Mouse (Mus musculus) ZHBTc4 (cell line): ENCODE measurements around the gene Timm13.

Experiments used
- DNase-seq: peaks from one replicate; pipeline ENCODE4 v3.0.0-alpha.2; 2011; ENCODE audit warnings: low read depth, low spot score

The Timm13 gene

GRCm38 (mm10) chr10:80900318-80901247 is at the start of gene Timm13:
TSS of gene Timm13 (minus strand) at chr10:80900969.
- peak; percentile 100 for DNase-seq

- DNase-seq = peak; percentile 59
Observed at GRCm38 (mm10) chr10:80950314-80950713, 49.5 kb upstream of the Timm13 start.

- no peak for DNase-seq
Observed at GRCm38 (mm10) chr10:80949081-80949480, 48.3 kb upstream of the Timm13 start.

GRCm38 (mm10) chr10:80948570-80948969 is 47.8 kb upstream of the Timm13 start:
- peak; percentile 80 for DNase-seq

- DNase-seq = no peak
Observed at GRCm38 (mm10) chr10:80947802-80948201, 47.0 kb upstream of the Timm13 start.

GRCm38 (mm10) chr10:80946684-80947437 is 46.1 kb upstream of the Timm13 start:
- peak; percentile 87 for DNase-seq

GRCm38 (mm10) chr10:80944231-80944630 is 43.5 kb upstream of the Timm13 start:
- DNase-seq = no peak

- no peak for DNase-seq
Observed at GRCm38 (mm10) chr10:80943701-80944100, 42.9 kb upstream of the Timm13 start.

GRCm38 (mm10) chr10:80942919-80943318 is 42.1 kb upstream of the Timm13 start:
- no peak for DNase-seq

GRCm38 (mm10) chr10:80940988-80941347 is 40.2 kb upstream of the Timm13 start:
- no peak for DNase-seq

- peak; percentile 85 for DNase-seq
Observed at GRCm38 (mm10) chr10:80940320-80940987, 39.7 kb upstream of the Timm13 start.

- DNase-seq = peak; percentile 96
Observed at GRCm38 (mm10) chr10:80939671-80940070, 38.9 kb upstream of the Timm13 start.

GRCm38 (mm10) chr10:80938831-80939550 is 38.2 kb upstream of the Timm13 start:
- peak; percentile 59 for DNase-seq

GRCm38 (mm10) chr10:80937646-80938045 is 36.9 kb upstream of the Timm13 start:
- no peak for DNase-seq

GRCm38 (mm10) chr10:80936810-80937164 is 36.0 kb upstream of the Timm13 start:
- DNase-seq = no peak

- DNase-seq = no peak
Observed at GRCm38 (mm10) chr10:80936135-80936809, 35.5 kb upstream of the Timm13 start.

GRCm38 (mm10) chr10:80935698-80936097 is 34.9 kb upstream of the Timm13 start:
- no peak for DNase-seq

- no peak for DNase-seq
Observed at GRCm38 (mm10) chr10:80935241-80935640, 34.5 kb upstream of the Timm13 start.

GRCm38 (mm10) chr10:80934136-80934985 is 33.6 kb upstream of the Timm13 start:
- no peak for DNase-seq

- DNase-seq = peak; percentile 77
Observed at GRCm38 (mm10) chr10:80933421-80933979, 32.7 kb upstream of the Timm13 start.
